Mouse (Mus musculus): ENCODE measurements at regions not wholly inside any gene's neighbourhood (a gene's known extent, or its start where the extent isn't known, plus 50 kb on each side); places are given as distances from the start of the nearest gene placed in this dataset.

- DNase-seq (ENCODE audit: low spot score): no peak
Measured at GRCm38 (mm10) chr8:57191153-57191552, 129.6 kb upstream of the Hand2 start.

DNA sequence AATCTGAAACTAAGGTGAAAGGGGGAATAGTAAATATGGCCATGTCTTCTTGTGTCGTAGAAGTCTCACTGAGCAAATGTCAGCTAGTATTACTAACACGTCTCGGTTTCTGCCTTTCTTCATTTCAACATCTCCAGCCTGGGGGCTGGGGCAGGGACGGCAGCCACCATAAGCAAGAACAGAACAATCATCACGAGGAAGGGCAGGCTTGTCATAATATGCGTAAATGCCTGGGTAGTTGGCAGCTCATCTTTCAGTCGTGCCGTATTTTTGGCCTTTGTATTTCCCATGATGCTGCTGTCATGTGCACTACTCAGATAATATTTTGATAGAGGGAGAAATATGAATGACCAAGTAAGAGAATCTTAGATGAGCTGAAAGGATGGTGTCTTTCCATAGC lies 120.5 kb upstream of the Hand2 start:
- DNase-seq (ENCODE audit: low spot score): no peak

DNA sequence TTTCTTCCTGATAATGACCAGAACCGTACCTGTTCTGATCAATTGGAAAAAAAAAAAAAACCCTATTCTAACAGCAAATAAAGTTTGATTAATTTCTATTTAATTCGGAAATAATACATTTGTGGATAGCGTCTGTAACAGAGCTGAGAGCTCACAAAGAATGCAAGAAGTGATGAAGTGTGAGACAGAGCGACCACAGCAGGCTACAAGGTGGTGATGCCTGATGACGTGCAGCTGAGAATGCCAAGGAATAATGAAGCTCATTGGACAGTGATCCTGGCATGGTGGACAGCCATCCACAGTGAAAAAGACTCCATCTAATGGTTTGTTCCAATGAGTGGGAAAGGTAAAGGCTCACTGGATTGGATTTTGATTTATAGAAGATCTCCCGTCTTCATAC lies 111.2 kb upstream of the Hand2 start:
- no peak for DNase-seq (ENCODE audit: low spot score)

- no peak for DNase-seq (ENCODE audit: low spot score)
Measured at GRCm38 (mm10) chr8:57213066-57213465, 107.7 kb upstream of the Hand2 start.

DNA sequence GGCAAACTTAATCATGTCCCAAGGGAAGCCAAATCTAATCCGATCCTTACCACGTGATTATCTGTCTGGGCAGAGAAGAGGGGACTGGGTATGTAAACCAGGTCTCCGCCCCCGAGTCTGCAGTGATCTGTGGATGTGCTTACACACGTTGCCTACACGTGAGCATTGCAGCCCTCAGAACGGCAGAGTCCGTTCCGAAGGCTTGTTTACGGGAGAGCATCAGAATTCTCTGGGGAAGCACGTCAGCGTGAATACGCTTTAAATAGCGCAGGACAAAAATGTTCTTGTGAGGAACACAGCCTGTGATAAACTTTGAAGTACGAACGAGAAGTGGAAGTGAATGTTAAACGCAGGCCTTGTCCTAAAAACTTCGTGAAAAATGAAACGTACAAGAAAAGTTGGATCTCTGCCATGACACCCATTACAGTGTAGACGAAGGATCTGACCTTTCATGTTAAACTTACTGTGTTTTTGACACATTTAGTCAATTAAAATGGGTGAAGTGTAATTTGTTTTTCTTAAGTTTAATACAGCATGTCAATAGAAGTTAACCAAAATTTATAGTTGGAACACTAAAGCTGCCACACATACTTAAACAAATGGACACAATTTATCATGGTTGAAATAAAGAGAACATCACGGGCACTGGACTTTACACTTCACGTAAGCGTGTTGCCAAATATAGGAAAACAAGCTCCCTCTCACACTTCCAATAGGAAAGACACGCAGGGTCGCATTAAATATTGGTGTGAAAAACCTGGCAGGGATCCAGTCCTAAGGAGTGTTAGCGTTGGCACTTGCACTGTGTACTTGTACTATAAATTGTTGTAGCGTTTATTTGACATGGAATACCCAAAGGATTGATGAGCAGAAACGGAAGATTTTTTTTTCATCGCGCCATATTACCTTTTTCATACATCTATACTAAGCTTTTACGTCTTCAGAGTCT lies 106.5 kb upstream of the Hand2 start:
- no peak for DNase-seq (ENCODE audit: low spot score)

GRCm38 (mm10) chr8:57230594-57230993 lies 90.2 kb upstream of the Hand2 start:
- no peak for DNase-seq (ENCODE audit: low spot score)

DNA sequence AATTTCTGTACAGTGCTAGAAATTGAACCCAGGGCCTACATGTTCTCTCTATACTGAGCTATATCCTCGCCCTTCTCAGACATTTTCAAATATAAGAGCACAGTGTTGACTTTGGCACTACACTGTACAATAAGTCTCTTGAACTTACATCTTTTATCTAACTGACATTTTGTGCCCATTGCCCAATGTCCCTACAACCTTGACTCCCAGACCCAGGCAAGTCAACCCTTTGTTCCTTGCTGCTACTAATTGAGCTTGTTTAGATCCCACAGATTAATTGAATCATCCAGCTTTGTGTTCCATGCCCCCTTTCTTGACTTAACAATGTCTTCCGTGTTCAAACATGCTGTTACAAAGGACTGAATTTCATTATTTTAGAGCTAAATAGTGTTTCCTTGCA lies 78.5 kb upstream of the Hand2 start:
- no peak for DNase-seq (ENCODE audit: low spot score)

DNA sequence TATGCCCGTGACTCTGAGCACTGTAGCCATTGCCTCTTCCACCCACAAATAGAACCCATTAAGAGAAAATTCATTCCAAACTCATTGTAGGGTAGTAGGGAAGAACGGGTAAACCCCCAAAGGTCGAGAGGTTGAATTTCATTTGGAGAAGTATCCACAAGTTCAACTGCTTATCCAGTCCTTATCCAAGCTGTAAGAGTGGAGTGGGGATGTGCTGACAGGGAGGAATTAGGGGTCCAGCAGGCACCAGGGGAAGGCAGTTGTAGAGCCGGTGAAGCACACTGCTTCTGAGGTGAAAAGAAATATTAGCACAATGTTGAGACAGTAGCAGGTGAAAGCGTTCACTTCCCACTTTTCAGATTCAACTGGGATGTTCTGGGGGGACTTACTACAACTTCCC lies 71.7 kb upstream of the Hand2 start:
- DNase-seq (ENCODE audit: low spot score): no peak

Measured in c-Kit-positive CD71-positive TER-119-positive erythroid progenitor cells, embryonic 14.5 days (primary cell).